ENCODE assay signal across 10 mouse cellular contexts in genomic region chr8:93599776-93600175, GRCm38 (mm10).
A peak's percentile ranks its signal among the peaks of the same experiment; 100 is the strongest.
DNase-seq lines count a peak whose midpoint lies in the region; TF ChIP-seq lines count a peak whose summit lies in the region.
"Had no signal": no experiment of that assay in that cellular context is flagged by ENCODE, and none has a peak within 500 bp of the region (broad histone marks: within the 10 kb centered on the region; RNA-seq: fewer than 3 reads in every experiment).

No protein-coding gene starts in this region.

- WGBS in heart, adult 2 months: 58% methylated on average over 8 of the region's 8 CpGs
- 60% methylated on average over 8 of the region's 8 CpGs for WGBS in heart, embryonic 10.5 days

- peaks cover 2% of the 10 kb centered on the region for H3K4me1 ChIP-seq in heart, adult 2 months (ENCODE audit: control insufficient read depth, insufficient read depth, low read length)
- H3K4me1 ChIP-seq in heart, embryonic 10.5 days: peaks cover 16% of the 10 kb centered on the region

- no peaks in the 10 kb centered on the region for H3K27me3 ChIP-seq in heart, adult 2 months (ENCODE audit: control insufficient read depth, insufficient read depth, low read length)
- no peaks in the 10 kb centered on the region for H3K27me3 ChIP-seq in heart, embryonic 10.5 days (ENCODE audit: insufficient read depth, poor library complexity, severe bottlenecking)
- H3K27me3 ChIP-seq: CH12.LX; forebrain, embryonic 12.5 days had no signal

- H3K36me3 ChIP-seq in heart, adult 2 months (ENCODE audit: control insufficient read depth, insufficient read depth, low read length): no peaks in the 10 kb centered on the region
- no peaks in the 10 kb centered on the region for H3K36me3 ChIP-seq in heart, embryonic 10.5 days
- H3K36me3 ChIP-seq: forebrain, embryonic 12.5 days had no signal

- TF ChIP-seq CTCF in heart, adult 2 months (IDR thresholded peaks at IDR 0.05): no peak

- H3K79me2 ChIP-seq in heart, adult 2 months (replicated peaks; ENCODE audit: control insufficient read depth, insufficient read depth, low read length): no peaks in the 10 kb centered on the region

- 0 out of 2 replicates have a peak, but pooled peaks have one; percentile 13 for TF ChIP-seq POLR2A in heart, adult 2 months (IDR thresholded peaks at IDR 0.05; ENCODE audit: insufficient read depth, low read depth, low read length)

- peak; percentile 66 to 76 for DNase-seq in heart, adult 2 months
- no peak for DNase-seq in heart, embryonic 10.5 days (ENCODE audit: low spot score)
- peak; percentile 15 for DNase-seq in embryo, embryonic 10.5 days (ENCODE audit: low spot score)
- peak; percentile 62 for DNase-seq in heart, postnatal 25 days (ENCODE audit: low spot score)
- DNase-seq in lung, postnatal 10 days: peak; percentile 69
- DNase-seq in thymus, postnatal 10 days (ENCODE audit: low spot score in 2 of 2): no peak
- DNase-seq in cerebellum, adult 11 months: no peak
- no peak for DNase-seq in thymus, postnatal 25 days

- no peak overlapping the region for H3K9ac ChIP-seq in heart, adult 2 months (ENCODE audit: low read depth, low read length)
- H3K9ac ChIP-seq: forebrain, embryonic 12.5 days had no signal

- peak overlapping the region; percentile 44; the same call in 1 of the 2 replicates for H3K27ac ChIP-seq in heart, adult 2 months
- no peak overlapping the region for H3K27ac ChIP-seq in heart, embryonic 10.5 days
- H3K27ac ChIP-seq: forebrain, embryonic 12.5 days had no signal

- H3K9me3 ChIP-seq in heart, embryonic 10.5 days: no peaks in the 10 kb centered on the region
- H3K9me3 ChIP-seq: forebrain, embryonic 12.5 days had no signal

- no peak overlapping the region for H3K4me3 ChIP-seq in heart, adult 2 months
- H3K4me3 ChIP-seq in heart, embryonic 10.5 days: no peak overlapping the region
- H3K4me3 ChIP-seq: forebrain, embryonic 12.5 days had no signal

- 0 out of 2 replicates have a peak, but pooled peaks have one; percentile 28 for TF ChIP-seq EP300 in heart, adult 2 months (IDR thresholded peaks at IDR 0.05; ENCODE audit: insufficient read depth, low read depth, low read length)

- intact Hi-C loops in heart, adult 2 months (cut with DNase I): loop anchor here (10.0 kb wide), 2 partner anchors 245 to 595 kb away; no protein-coding TSS in a partner anchor
- intact Hi-C loops in heart, postnatal 25 days (cut with DNase I): loop anchor here (5.0 to 10.0 kb wide), 3 partner anchors 63 to 605 kb away; no protein-coding TSS in a partner anchor

Comparison
In these comparisons a context has a peak if more than half of its experiments do, and no peak if none do; other contexts are left out.
1. DNase-seq: peak in heart, adult 2 months (2 of 2), embryo, embryonic 10.5 days (single experiment), heart, postnatal 25 days (single experiment) and lung, postnatal 10 days (single experiment); none in heart, embryonic 10.5 days (single experiment), thymus, postnatal 10 days (0 of 2), cerebellum, adult 11 months (single experiment) and thymus, postnatal 25 days (single experiment).